13 mouse cellular contexts compared by ENCODE assay signal in the genomic region with DNA sequence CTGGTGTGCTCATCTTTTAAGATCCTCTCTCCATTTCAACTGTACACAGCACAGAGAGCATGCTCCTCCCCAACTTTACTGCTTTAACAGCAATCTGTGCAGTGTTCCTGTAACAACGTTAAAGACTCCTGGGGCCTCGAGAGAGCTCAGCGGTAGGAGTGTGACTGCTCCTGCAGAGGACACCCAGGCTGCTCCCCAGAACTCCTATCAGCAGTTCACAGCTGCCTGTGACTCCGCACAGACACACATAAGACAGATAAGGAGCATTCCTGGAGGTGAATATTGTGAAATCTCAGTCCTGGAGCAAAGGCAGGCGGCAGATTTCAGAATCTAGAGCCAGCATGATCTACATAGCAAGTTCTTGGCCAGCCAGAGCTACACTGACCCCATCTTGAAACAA. TPM values are rescaled to one million over a fixed set of nuclear protein-coding genes. Genes with fewer than 3 reads are reported as not detected.
A peak's percentile ranks its signal among the peaks of the same experiment; 100 is the strongest.
DNase-seq lines count a peak whose midpoint lies in the region; ATAC-seq lines count a peak whose summit lies in the region.
"Had no signal": no experiment of that assay in that cellular context is flagged by ENCODE, and none has a peak within 500 bp of the region (broad histone marks: within the 10 kb centered on the region; RNA-seq: fewer than 3 reads in every experiment).

No protein-coding gene starts in this region.

- H3K27me3 ChIP-seq in forebrain, embryonic 16.5 days (replicated peaks; ENCODE audit: control insufficient read depth, insufficient read depth, low read length), result no peaks in the 10 kb centered on the region
- no peaks in the 10 kb centered on the region for H3K27me3 ChIP-seq in forebrain, embryonic 12.5 days
- H3K27me3 ChIP-seq in midbrain, embryonic 11.5 days (ENCODE audit: control insufficient read depth, insufficient read depth, low read length), result no peaks in the 10 kb centered on the region
- no peaks in the 10 kb centered on the region for H3K27me3 ChIP-seq in midbrain, embryonic 10.5 days (ENCODE audit: low read depth, poor library complexity, severe bottlenecking)
- no peaks in the 10 kb centered on the region for H3K27me3 ChIP-seq in neural tube, embryonic 15.5 days (replicated peaks)
- H3K27me3 ChIP-seq: embryonic facial prominence, embryonic 13.5 days had no signal

- no peak for DNase-seq in midbrain, embryonic 11.5 days (ENCODE audit: low spot score, missing footprints)
- DNase-seq in midbrain, embryonic 10.5 days (ENCODE audit: low spot score), result no peak
- DNase-seq in liver, result peak; percentile 48
- DNase-seq in cerebellum, adult 11-12 months, result no peak
- DNase-seq in right cerebral cortex, postnatal 4 days, result no peak
- DNase-seq: gastrocnemius, adult 2 months; right cerebral cortex, postnatal 14 days had no signal

- H3K27ac ChIP-seq in forebrain, embryonic 16.5 days (ENCODE audit: low read length), result no peak overlapping the region
- no peak overlapping the region for H3K27ac ChIP-seq in forebrain, embryonic 12.5 days
- H3K27ac ChIP-seq in midbrain, embryonic 11.5 days (ENCODE audit: low read depth, low read length), result no peak overlapping the region
- H3K27ac ChIP-seq in midbrain, embryonic 10.5 days (replicated peaks), result no peak overlapping the region
- no peak overlapping the region; the same call in 1 of the 2 replicates for H3K27ac ChIP-seq in neural tube, embryonic 15.5 days (replicated peaks)
- H3K27ac ChIP-seq: embryonic facial prominence, embryonic 13.5 days; gastrocnemius, adult 2 months; hindbrain, postnatal 0 days had no signal

- no peak overlapping the region for H3K4me3 ChIP-seq in forebrain, embryonic 16.5 days (replicated peaks; ENCODE audit: low read length)
- no peak overlapping the region for H3K4me3 ChIP-seq in forebrain, embryonic 12.5 days (replicated peaks)
- no peak overlapping the region for H3K4me3 ChIP-seq in midbrain, embryonic 11.5 days (ENCODE audit: low read depth, low read length)
- H3K4me3 ChIP-seq in midbrain, embryonic 10.5 days, result no peak overlapping the region
- no peak overlapping the region for H3K4me3 ChIP-seq in neural tube, embryonic 15.5 days (replicated peaks)
- H3K4me3 ChIP-seq: embryonic facial prominence, embryonic 13.5 days; gastrocnemius, adult 2 months; myocyte had no signal

- peaks cover 7% of the 10 kb centered on the region for H3K36me3 ChIP-seq in forebrain, embryonic 16.5 days (ENCODE audit: control insufficient read depth, insufficient read depth)
- peaks cover 48% of the 10 kb centered on the region for H3K36me3 ChIP-seq in forebrain, embryonic 12.5 days (replicated peaks)
- H3K36me3 ChIP-seq in midbrain, embryonic 11.5 days (ENCODE audit: control insufficient read depth, insufficient read depth, low read length), result 0 out of 2 replicates have a peak, but pooled peaks cover 2% of the 10 kb centered on the region
- H3K36me3 ChIP-seq in midbrain, embryonic 10.5 days, result peaks cover 84% of the 10 kb centered on the region
- H3K36me3 ChIP-seq in neural tube, embryonic 15.5 days, result peaks cover 38% of the 10 kb centered on the region

- H3K4me2 ChIP-seq in forebrain, embryonic 16.5 days (ENCODE audit: low read length), result no peak overlapping the region
- H3K4me2 ChIP-seq in forebrain, embryonic 12.5 days, result no peak overlapping the region
- no peak overlapping the region for H3K4me2 ChIP-seq in midbrain, embryonic 11.5 days
- no peak overlapping the region for H3K4me2 ChIP-seq in neural tube, embryonic 15.5 days
- H3K4me2 ChIP-seq: embryonic facial prominence, embryonic 13.5 days had no signal

- H3K9me3 ChIP-seq in forebrain, embryonic 16.5 days (ENCODE audit: control insufficient read depth, low read length), result no peaks in the 10 kb centered on the region
- H3K9me3 ChIP-seq in forebrain, embryonic 12.5 days, result no peaks in the 10 kb centered on the region
- H3K9me3 ChIP-seq in midbrain, embryonic 11.5 days (ENCODE audit: control insufficient read depth, low read length), result no peaks in the 10 kb centered on the region
- H3K9me3 ChIP-seq in midbrain, embryonic 10.5 days (replicated peaks), result no peaks in the 10 kb centered on the region
- H3K9me3 ChIP-seq in neural tube, embryonic 15.5 days (replicated peaks), result no peaks in the 10 kb centered on the region
- H3K9me3 ChIP-seq: embryonic facial prominence, embryonic 13.5 days had no signal

- 89% methylated on average over 5 of the region's 5 CpGs for WGBS in forebrain, embryonic 16.5 days
- WGBS in forebrain, embryonic 12.5 days, result 94% methylated on average over 5 of the region's 5 CpGs
- 89% methylated on average over 5 of the region's 5 CpGs for WGBS in midbrain, embryonic 11.5 days
- WGBS in midbrain, embryonic 10.5 days, result 94% methylated on average over 5 of the region's 5 CpGs
- WGBS in neural tube, embryonic 15.5 days, result 75% methylated on average over 5 of the region's 5 CpGs

- ATAC-seq in forebrain, embryonic 16.5 days, result 0 out of 2 replicates have a peak, but pooled peaks have one; percentile 3
- no peak for ATAC-seq in forebrain, embryonic 12.5 days (ENCODE audit: low FRiP score)
- 0 out of 2 replicates have a peak, but pooled peaks have one; percentile 19 for ATAC-seq in midbrain, embryonic 11.5 days (ENCODE audit: low FRiP score)
- peak; percentile 30; the same call in 1 of the 2 replicates for ATAC-seq in neural tube, embryonic 15.5 days (ENCODE audit: low FRiP score)

- H3K4me1 ChIP-seq in forebrain, embryonic 16.5 days (replicated peaks; ENCODE audit: control insufficient read depth, insufficient read depth, low read length), result no peaks in the 10 kb centered on the region
- H3K4me1 ChIP-seq in forebrain, embryonic 12.5 days, result no peaks in the 10 kb centered on the region
- H3K4me1 ChIP-seq in midbrain, embryonic 11.5 days (ENCODE audit: control insufficient read depth, insufficient read depth, low read length), result no peaks in the 10 kb centered on the region
- no peaks in the 10 kb centered on the region for H3K4me1 ChIP-seq in midbrain, embryonic 10.5 days
- H3K4me1 ChIP-seq in neural tube, embryonic 15.5 days, result no peaks in the 10 kb centered on the region
- H3K4me1 ChIP-seq: embryonic facial prominence, embryonic 13.5 days had no signal

- H3K9ac ChIP-seq in forebrain, embryonic 16.5 days (replicated peaks; ENCODE audit: low read depth, low read length), result no peak overlapping the region
- no peak overlapping the region for H3K9ac ChIP-seq in forebrain, embryonic 12.5 days
- H3K9ac ChIP-seq in midbrain, embryonic 11.5 days (ENCODE audit: low read length), result no peak overlapping the region
- no peak overlapping the region for H3K9ac ChIP-seq in neural tube, embryonic 15.5 days (replicated peaks)
- H3K9ac ChIP-seq: embryonic facial prominence, embryonic 13.5 days had no signal

RNA-seq across cellular contexts. Expression of a gene that starts 17.6 kb away (rescaled TPM):
- polyA plus RNA-seq in forebrain, embryonic 16.5 days (2015; fragmentation: Nextera tagmentation; extraction: Ambion mirVana), result 17.9 and 19.3 TPM in 2 replicates
- 21.2 and 22.2 TPM in 2 replicates for polyA plus RNA-seq in forebrain, embryonic 12.5 days (2016; fragmentation: Nextera tagmentation; extraction: Ambion mirVana)
- polyA plus RNA-seq in midbrain, embryonic 11.5 days (2014; fragmentation: Nextera tagmentation; extraction: Ambion mirVana), result 24.0 and 25.6 TPM in 2 replicates
- polyA plus RNA-seq in midbrain, embryonic 10.5 days (2016; fragmentation: Nextera tagmentation; extraction: Ambion mirVana), result 21.3 and 21.7 TPM in 2 replicates
- 13.1 and 13.4 TPM in 2 replicates for polyA plus RNA-seq in neural tube, embryonic 15.5 days (2015; fragmentation: Nextera tagmentation; extraction: Ambion mirVana)

RNA-seq across cellular contexts. Expression of a gene that starts 26.7 kb away (rescaled TPM):
- polyA plus RNA-seq in forebrain, embryonic 16.5 days (2015; fragmentation: Nextera tagmentation; extraction: Ambion mirVana), result 53.6 and 57.5 TPM in 2 replicates
- 48.7 and 53.3 TPM in 2 replicates for polyA plus RNA-seq in forebrain, embryonic 12.5 days (2016; fragmentation: Nextera tagmentation; extraction: Ambion mirVana)
- 46.7 and 50.7 TPM in 2 replicates for polyA plus RNA-seq in midbrain, embryonic 11.5 days (2014; fragmentation: Nextera tagmentation; extraction: Ambion mirVana)
- polyA plus RNA-seq in midbrain, embryonic 10.5 days (2016; fragmentation: Nextera tagmentation; extraction: Ambion mirVana), result 48.9 and 49.4 TPM in 2 replicates
- 50.9 and 59.7 TPM in 2 replicates for polyA plus RNA-seq in neural tube, embryonic 15.5 days (2015; fragmentation: Nextera tagmentation; extraction: Ambion mirVana)

RNA-seq across cellular contexts. Expression of a gene that starts 26.8 kb away (rescaled TPM):
- polyA plus RNA-seq in forebrain, embryonic 16.5 days (2015; fragmentation: Nextera tagmentation; extraction: Ambion mirVana), result 12.8 and 14.1 TPM in 2 replicates
- polyA plus RNA-seq in forebrain, embryonic 12.5 days (2016; fragmentation: Nextera tagmentation; extraction: Ambion mirVana), result 23.1 and 24.3 TPM in 2 replicates
- 27.7 and 30.5 TPM in 2 replicates for polyA plus RNA-seq in midbrain, embryonic 11.5 days (2014; fragmentation: Nextera tagmentation; extraction: Ambion mirVana)
- polyA plus RNA-seq in midbrain, embryonic 10.5 days (2016; fragmentation: Nextera tagmentation; extraction: Ambion mirVana), result 29.0 and 32.0 TPM in 2 replicates
- polyA plus RNA-seq in neural tube, embryonic 15.5 days (2015; fragmentation: Nextera tagmentation; extraction: Ambion mirVana), result 12.1 and 14.0 TPM in 2 replicates
